Mouse (Mus musculus) T-helper 1 cell (primary cell): ENCODE data around the gene Pdcd1lg2.

ENCODE experiments used
- in situ Hi-C: fragments of 300-600 bp; cut with MboI, MseI; formaldehyde crosslinking; loops from one replicate; pipeline ENCODE4 v1.15.1; 2025; ENCODE audit warnings: high pct_unique_total_duplicates

Pdcd1lg2 gene

DNA sequence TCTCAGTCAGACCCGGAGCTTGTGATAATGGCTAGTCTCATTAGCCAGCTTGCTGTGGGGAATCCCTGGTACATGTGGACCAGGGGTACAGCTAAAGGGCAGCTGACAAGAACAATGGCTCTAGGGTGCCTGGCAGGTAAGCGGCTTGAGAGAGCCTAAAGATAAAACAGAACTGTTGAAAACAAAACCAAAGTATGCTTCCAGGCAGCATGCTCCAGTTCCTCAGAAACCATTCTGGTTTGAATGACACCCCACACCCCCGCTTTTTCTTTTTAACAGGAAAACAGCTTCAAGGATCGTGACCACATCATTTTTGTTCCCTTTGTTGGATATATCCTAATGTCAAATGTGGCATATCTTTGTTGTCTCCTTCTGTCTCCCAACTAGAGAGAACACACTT lies at the start of gene Pdcd1lg2:
Gene Pdcd1lg2 (plus strand): TSS at position 301 of the 400 bp plus-strand sequence.
- in situ Hi-C loops: no loop called here

DNA sequence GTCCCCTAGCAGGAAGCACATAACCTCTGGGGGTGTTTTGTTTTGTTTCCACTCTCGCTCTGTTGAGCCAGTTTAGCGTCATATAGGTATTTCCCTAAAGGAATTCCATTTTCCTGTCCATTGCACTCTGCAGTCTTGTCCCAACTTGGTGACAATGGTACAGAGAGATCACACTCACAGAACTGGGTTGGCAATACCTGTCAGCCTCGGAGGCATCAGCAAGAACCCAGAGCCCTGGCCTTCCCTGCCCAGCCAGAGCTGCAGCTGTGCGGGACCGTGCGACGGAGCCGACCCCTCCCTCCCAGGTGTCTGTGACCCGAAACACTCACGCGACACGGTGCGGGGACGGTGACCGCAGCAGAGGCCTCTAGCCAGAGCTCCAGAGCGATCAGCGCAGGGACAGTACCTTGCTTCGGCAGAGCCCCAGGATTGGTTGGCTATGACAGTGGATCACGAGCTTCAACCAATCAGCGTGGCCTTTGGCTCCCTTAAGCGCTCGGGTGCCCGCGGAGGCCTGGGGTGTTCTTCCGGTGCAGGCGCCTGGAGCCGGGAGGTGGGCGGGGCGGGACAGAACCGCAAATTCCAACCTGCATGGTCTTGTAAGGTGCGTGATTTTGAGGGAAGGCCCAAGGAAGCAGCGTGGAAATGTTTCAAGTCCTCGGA lies 49.1 kb upstream of the Pdcd1lg2 start:
- in situ Hi-C loops: loop anchor here (10.0 kb wide), 1 partner anchor 93 kb away; no protein-coding TSS in a partner anchor

DNA sequence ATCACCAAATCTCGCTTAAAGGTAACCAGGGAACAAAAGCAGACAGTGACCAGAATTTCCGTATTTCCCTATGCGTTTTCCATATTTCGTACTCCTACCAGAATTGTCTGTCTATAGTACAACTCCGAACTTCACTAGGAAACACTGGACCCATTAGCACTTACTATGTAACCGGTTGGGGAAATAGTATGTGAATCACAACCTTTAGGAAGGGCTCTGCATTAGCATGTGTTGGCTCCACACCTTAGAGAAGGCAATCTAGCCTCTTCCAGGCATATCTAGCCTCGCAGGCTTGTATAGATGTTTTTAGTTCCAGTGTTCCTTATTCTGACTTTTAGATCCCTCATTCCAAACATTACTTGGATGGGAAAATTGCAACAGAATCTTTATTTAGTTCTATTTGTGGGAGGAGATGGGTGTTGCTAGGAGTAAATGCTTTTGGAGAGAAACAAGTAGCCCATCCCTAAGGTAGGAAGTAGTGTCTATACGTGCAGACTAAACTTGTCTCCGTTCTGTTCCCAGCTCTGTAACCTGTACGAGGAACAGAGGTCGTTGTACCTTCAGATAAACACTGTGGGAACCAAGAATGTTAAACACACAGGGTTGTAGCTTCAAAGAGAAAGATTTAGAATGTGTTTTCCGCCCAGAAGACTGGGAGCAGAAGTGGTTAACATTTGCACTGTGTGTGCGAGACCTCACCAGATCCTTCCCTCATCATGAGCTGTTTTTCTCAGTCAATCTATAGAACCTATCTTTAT lies 48.4 kb upstream of the Pdcd1lg2 start:
- in situ Hi-C loops: loop anchor here (10.0 kb wide), 1 partner anchor 92 kb away; no protein-coding TSS in a partner anchor

DNA sequence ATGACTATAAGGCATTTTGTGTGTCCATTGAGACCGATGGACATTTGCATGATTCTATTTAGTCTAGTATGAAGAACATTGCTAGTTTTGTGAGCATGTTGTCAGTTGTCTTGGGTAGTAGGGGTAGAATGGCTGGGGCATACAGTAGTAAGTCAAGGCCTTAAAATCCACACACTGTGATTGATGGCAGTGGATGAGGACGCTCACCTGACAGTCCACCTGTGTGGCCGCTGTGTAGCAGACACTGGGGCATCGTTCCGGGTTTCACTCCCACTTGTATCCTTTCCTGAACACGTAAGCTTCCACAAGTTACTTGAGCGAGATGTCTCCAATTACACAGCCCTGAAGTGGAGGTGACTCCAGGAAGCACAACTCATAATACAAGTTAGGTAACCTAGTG lies 47.2 kb upstream of the Pdcd1lg2 start:
- in situ Hi-C loops: loop anchor here (10.0 kb wide), 1 partner anchor 91 kb away; no protein-coding TSS in a partner anchor

DNA sequence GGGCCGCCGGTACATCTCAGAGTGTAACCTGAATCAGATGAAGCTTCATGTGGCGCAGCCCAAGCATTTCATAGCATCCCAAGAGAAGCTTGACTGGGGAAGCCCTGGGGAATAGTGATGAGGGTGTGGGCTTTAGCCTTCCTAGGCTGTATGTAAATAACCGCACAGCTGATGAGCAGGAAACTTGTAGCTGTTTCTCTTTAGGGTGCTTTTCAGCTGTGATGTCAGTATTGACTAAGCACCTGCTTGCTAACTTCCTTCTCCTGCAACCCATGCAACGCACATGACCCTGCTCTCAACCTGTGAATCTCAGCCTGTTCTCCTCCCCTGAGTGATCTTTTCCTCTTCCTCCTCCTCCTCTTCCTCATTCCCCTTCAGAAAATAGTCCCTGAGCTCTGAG lies 46.6 kb upstream of the Pdcd1lg2 start:
- in situ Hi-C loops: loop anchor here (10.0 kb wide), 1 partner anchor 91 kb away; no protein-coding TSS in a partner anchor

DNA sequence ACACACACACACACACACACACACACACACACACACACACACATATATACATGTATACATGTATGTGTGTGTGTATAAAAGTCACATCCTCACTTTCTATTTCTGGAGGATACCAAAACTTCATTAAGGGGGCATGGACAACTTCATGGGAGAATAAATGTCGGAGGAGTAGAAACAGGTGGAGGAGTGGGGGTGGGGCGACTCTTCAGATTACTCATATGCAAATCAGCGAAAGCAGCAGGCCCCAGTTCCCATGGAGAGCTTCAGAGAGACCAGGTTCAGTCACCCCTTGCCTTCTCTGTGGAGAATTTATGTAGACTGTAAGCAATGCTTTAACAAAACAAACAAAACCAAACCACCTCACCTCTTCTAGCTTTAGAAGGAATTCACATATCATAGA lies 45.6 kb upstream of the Pdcd1lg2 start:
- in situ Hi-C loops: loop anchor here (10.0 kb wide), 1 partner anchor 90 kb away; no protein-coding TSS in a partner anchor

DNA sequence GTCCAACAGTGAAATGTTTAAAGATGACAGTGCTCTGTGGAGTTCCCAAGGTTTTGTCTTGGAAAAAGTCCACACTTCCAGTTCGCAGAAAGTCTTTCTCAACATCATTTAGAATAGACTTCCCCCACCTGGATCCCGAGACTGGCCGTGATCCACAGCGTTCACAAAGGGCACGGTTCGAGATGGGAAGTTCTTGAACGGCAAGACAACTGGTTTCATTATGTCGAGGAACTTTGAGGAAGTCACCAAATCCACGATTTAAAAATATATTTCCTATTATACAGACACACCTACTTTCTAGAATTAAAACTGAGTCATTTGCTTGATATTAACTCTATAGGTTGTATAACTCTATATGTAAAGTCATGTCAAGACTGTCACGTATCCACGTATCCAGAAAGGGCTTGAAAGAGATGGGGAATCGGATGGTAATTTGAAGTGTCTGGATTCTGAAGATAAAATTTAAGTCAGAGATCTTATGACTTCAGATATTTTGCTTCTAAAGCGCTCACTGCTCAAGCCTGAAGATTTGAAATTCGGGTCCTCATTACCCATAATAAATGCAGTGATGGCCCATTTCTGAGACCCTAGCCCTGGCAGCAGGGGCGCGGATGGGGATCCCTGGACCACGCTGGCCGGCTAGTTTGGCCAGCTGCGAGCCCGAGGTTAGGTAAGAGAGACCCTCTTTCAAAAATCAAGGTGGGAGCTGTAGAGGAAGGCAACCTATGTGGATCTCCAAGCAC lies 44.3 kb upstream of the Pdcd1lg2 start:
- in situ Hi-C loops: loop anchor here (10.0 kb wide), 1 partner anchor 88 kb away; no protein-coding TSS in a partner anchor

DNA sequence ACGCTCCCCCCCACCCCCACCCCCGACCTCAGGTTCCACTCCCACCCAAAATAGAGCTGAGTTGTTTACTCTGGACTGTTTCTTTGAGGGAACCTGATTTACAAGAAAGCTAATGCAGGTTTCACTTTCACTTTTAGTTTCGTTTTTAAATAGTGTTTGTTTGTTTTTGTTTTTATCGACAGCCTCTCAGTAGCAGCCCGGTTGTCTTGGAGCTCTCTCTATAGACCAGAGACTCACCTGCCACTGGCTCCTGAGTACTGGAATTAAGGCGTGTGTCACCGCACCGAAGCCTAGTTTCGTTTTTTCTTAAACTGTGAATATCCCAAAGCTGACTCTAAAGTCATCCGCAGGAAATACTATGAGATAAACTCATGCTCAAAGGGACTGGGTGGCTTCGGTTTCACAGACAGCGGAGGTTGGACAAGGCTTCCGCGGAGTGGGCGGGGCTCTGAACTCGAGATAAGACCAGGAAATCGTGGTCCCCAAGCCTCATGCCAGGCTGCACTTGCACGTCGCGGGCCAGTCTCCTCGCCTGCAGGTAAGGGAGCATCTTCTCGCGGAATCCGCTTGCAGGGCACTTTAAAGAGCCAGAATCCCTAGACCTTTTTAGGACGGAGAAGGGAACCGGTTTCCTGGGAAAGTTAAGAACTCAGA lies 43.6 kb upstream of the Pdcd1lg2 start, which contains the start of the genes Plgrkt and Cd274:
Gene Plgrkt (minus strand): TSS at position 422 of the 654 bp plus-strand sequence.
Gene Cd274 (plus strand): TSS at position 487 of the 654 bp plus-strand sequence.
- in situ Hi-C loops: loop anchor here (10.0 kb wide), 1 partner anchor 88 kb away; no protein-coding TSS in a partner anchor

DNA sequence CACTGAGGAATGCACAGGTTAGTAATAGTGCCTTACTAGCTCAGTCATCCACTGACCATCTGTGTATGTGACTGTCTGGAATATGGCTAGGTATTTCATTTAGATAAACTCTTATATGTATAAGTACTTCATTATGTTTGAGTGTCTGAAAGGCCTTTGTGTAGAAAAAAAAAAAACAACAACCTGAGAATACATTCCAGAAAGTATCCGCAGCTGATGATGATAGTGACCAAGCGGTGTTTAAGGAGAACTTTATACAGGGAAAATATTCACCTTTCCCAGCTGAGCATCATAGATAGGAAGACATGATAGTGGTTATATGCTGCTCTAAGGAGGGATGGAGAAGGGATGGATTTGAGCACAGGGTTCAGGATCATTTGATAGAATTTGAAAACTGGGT lies 42.7 kb upstream of the Pdcd1lg2 start:
- in situ Hi-C loops: loop anchor here (10.0 kb wide), 1 partner anchor 87 kb away; no protein-coding TSS in a partner anchor

DNA sequence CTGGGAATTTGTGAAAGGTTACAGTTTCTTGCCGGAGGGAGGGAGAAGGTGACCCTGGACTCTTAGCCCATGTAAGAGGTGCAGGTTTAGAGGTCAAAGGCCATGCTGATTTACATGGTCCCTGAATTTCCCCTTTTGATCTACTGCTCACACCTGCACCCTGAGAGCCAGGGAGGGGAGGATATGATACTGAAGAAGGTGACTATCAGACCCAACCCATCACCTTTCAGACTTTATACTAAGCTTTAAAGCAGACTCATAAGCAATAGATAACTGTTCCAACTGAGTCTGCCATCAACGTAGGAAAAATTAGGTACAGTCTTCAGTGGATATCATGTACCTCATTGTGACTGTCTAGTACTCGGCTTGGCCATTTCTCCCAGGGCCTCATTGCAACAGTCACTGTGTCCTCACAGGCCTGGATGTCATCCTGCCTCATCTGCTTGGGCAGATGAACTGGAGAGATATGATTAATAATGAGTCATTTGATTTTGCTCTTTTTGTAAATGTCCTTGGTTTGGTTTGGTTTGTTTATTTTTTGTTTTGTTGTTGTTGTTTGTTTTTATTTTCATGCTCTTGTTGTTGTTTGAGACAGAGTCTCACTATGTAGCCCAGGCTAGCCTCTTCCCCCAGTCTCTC lies 41.9 kb upstream of the Pdcd1lg2 start:
- in situ Hi-C loops: loop anchor here (10.0 kb wide), 1 partner anchor 86 kb away; no protein-coding TSS in a partner anchor

DNA sequence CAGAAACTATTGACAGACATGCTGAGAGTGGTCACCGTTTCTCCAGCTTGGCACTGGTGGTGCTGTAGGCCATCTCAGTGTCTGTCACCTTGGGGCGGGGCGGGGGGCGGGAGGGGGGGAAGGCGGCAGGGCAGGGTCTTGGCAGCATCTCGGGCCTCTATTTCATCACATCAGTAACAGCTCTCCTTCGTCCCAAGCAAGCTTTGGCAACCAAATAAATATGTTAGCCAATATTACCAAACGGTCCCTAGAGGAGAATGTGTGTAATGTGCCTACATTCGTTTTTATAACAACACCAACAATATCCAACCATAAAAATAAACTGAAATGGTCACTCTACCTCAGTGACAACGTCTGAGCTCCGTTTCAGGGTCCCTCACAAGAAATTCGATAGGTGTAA lies 40.6 kb upstream of the Pdcd1lg2 start:
- in situ Hi-C loops: no loop called here

DNA sequence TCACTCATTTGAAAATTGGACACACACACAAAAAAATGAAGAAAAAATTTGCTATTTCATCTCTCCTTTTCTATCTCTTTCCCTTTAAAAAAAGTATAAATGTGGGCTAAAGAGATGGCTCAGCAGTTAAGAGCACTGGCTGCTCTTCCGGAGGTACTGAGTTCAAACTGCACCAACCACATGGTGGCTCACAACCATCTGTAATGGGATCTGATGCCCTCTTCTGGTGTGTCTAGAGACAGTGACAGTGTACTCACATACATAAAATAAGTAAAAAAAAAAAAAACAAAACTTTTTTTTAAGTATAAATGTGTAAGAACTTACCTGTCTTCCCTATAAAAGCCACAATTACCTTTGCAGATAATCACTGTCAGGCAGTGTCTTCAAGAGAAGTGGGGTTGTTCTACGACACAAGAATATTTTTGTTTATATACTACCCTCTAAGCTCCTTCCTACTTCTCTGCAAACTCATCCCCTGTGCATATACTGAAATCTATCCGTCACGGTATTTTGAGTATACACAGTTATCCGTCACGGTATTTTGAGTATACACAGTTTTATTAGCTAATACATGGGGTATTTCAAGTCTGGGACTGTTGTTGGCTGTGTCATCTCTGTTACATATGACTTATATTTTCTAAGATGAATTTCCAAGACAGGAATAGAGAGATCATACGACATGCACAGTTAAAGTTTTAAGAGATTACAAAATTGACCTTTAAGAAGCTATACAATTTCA lies 40.0 kb upstream of the Pdcd1lg2 start:
- in situ Hi-C loops: no loop called here

DNA sequence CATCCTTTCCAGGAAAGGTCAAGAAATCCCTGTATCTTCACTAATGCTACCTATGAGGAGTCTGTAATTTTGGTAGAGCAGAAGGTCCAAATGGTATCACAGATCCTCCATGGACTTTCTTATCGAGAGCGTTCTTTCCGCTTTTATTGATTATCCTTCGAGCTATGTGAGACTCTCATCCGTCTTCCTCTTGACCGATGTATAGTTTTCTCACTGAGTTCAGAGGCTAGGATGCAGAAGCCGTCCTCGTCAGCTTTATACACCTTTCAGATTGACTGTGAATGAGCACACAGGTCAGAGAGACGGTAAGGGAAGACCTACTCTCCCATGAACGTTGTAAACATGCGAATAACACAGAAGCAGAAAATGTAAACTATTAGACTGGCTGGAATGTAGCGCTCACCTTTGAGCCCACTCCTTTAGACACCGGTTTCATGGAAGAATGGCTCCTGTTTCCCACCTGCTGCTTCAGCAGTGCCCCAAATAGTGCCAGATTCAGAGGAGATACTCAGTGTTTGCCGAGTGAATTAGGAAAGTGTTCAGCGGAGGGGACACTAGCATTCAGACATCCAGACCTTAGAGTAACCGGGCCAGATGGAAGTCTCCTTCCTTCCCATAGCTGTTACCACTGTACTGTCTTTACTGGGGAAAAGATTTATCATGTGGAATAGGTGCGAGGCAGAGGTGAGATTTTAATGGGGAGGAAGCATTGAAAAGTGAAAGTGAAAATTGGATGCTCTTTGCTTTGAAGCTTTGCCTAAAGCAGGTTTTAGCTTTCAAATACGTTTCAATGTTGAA lies 39.2 kb upstream of the Pdcd1lg2 start:
- in situ Hi-C loops: no loop called here

DNA sequence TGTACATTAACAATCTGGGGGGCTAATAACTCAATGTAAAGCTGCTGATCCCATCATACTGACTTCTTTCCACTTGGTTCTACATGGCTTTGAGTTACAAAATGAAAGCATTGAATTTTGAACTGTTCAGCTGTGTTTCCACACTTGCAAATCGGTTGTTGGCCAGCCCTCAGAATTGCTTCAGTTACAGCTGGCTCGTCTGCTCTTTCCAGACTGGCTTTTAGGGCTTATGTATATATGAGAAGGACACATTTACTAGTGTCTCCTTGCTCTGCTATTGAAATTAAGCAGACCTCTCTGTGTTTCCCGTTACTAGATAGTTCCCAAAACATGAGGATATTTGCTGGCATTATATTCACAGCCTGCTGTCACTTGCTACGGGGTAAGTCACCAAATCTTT lies 38.6 kb upstream of the Pdcd1lg2 start:
- in situ Hi-C loops: no loop called here

DNA sequence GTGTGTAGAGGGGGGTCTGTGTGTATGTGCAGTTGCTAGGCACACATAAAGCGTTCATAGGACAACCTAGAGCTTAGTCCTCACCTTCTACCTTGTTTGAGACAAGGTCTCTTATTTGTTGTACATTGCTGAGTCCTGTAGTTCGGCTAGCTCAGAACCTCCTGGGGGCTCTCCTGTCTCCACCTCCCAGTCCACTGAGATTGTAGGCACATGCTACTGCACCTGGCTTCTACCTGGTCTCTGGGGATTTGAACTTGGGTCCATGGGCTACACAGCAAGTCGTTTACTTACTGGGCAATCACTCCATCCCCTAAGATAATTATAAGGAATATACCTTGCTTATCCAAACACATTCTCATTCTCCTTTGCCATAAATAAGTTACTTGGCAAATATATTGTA lies 38.1 kb upstream of the Pdcd1lg2 start:
- in situ Hi-C loops: no loop called here

DNA sequence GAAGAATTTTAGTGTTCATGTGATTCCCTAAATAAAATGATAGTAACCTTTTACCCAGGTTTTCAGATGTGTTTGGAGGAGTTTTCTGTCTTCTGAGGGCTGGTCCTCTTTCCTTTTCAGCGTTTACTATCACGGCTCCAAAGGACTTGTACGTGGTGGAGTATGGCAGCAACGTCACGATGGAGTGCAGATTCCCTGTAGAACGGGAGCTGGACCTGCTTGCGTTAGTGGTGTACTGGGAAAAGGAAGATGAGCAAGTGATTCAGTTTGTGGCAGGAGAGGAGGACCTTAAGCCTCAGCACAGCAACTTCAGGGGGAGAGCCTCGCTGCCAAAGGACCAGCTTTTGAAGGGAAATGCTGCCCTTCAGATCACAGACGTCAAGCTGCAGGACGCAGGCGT lies 37.3 kb upstream of the Pdcd1lg2 start:
- in situ Hi-C loops: no loop called here

DNA sequence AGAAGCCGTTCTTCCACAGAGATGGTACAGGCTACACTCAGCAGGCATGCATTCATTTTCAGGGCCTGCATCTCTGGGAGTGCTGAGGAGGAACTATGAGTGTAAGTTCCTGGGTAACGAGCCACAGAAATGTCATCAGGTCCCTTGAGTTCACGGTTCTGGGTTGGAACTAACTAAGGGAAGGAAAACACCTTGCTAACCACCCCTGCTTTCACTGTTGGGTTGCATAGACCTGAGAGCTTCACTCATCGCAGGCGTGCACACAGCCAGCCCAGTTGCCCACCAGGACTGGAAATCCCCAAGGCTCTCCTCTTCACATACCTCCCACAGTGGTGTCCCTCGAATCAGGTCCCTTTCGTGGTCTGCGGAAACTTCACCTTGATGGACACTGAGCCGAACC lies 35.8 kb upstream of the Pdcd1lg2 start:
- in situ Hi-C loops: no loop called here

DNA sequence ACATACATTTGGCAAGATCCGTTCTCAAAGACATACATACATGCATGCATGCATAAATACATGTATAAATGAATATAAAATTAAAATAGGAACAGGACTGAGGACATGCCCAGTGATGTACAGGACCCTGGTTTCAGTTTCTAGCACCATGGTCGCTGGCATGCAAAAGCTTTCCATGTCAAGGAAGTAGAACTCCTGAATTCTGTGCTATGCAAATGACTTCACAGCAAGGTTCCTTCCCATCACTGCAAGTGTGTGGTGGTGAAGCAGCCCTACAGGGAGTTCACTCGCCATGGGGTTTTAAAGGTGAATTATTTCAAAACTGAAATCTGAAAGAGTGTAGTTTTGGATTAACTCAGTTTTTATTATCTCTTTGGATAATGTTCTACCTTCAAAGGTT lies 34.3 kb upstream of the Pdcd1lg2 start:
- in situ Hi-C loops: no loop called here
